Mouse (Mus musculus): Measurements from ENCODE around the gene Ttll3.

The Ttll3 gene

DNA sequence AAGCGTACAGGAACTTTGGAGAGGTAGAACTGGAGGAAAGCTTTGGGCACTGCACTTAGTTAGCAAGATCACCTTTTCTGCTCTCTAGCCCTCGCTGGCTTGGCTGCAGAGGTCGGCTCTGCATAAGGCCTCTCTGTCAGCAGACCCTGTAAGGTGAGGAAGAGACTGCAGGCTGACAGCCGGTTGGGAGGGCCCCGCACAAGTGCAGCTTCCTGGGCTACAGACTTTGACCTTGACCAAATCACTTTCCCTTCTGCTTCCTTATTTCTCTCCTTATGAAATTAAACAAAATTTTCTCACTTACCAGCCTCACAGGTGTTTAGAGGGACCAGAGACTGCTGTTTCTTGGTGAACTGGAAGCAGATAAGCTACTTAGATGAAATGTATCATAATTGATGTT lies 65.9 kb downstream of the Ttll3 start:
- DNase-seq (ENCODE audit: extremely low spot score) = no peak

DNA sequence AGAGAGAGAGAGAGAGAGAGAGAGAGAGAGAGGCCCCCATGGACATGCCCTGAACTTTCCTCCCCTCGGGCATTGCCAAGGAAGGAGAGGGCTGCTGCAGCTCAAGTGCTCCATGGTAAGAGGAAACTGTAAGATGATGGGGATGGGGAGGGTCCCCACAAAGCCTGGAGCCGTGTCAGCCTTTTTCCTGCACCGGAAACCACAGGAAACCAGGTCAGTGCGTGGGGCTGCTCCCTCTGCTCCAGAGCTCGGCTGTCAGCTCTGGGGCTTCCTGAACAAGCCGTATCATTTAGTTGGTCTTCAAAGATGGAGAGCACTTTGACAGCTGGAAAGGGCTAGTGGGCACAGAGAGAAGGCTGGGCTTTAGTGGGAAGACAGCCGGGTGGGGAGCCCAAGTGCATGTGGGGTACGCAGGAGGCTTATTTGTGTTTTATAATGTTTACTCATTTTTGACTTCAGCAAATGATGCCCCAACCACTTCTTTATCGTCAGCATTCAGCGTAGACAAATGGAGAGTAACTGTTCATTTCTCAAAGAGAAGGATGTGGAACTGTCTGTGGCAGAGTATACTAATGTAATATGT lies 69.0 kb downstream of the Ttll3 start, which contains the start of gene Il17re:
Gene Il17re, plus strand, starts transcription at position 533 of the 583 bp plus-strand sequence.
- no peak for DNase-seq (ENCODE audit: extremely low spot score)

- peak; percentile 19 for DNase-seq (ENCODE audit: extremely low spot score)
These were observed 69.6 kb downstream of the Ttll3 start for GRCm38 (mm10) chr6:113458635-113459034.

GRCm38 (mm10) chr6:113464040-113464439 lies 75.0 kb downstream of the Ttll3 start:
- no peak for DNase-seq (ENCODE audit: extremely low spot score)
